Mouse (Mus musculus) Muller cell, postnatal 12 days (primary cell): ENCODE data around the gene Sorl1.

Experiments
- DNase-seq: peaks from one replicate; pipeline ENCODE4 v3.0.0-alpha.2; 2015; ENCODE audit errors: inconsistent ontology term

Sorl1 gene

DNA sequence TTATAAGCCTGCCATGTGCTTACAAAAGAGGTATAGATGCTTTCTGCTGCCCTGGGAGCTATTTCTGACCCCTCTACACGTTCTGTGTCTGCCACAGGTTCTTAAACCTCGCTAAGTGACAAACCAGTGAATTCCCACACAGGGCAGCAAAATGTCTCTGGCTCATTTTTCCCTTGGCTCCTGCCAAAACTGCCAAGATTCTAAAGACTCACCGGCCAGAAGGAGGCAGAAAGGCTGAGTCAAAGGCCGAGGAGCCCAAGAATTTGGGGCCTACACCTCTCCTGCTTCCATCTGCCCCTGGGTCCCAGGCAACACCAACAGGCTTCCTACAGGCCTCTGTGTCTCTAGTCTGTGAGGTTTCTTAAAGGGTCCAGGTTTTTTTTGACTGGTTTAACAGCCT is 198.4 kb downstream of the Sorl1 start:
- peak; percentile 49 for DNase-seq

DNA sequence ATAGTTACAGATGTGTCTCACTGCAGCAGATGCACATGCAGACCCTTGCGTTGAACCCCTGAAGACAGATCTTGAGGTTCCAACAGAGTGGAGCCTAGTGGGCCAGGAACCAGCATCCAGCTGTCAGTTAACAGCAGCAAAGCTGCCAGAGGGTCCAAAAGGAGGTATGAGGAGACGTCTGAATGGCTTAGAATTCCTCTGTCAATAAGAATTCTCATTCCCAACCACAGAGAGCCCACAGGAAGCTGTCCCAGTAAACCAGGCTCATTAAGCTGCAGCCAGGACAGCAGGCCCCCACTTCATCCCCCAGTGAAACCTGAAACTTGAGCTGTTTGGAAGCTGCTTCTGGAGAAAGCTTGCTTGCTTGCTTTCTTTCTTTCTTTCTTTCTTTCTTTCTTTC is 200.0 kb downstream of the Sorl1 start:
- peak; percentile 89 for DNase-seq

DNA sequence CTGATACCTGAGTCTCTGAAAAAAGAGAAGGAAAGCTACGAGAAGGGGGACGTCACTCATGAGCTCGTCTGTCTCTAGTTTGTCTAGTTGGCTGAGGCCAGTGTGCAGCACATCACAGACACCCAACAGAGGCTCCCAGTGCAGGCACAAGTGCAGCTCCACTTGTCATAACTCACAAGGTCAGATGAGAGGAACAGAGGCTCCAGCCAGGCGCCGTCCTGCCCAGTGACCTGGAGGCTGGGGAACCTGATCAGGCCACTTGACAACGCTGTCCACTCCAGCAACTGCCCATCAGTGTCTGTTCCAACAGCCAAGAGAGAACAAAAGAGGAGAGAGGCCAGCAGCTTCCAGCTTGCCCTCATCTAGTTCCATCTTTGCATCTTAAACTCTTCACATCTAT is 201.7 kb downstream of the Sorl1 start:
- DNase-seq, result peak; percentile 48

- peak; percentile 96 for DNase-seq
These were observed 205.3 kb downstream of the Sorl1 start for GRCm38 (mm10) chr9:41918657-41919380.

GRCm38 (mm10) chr9:41918155-41918554 is 205.9 kb downstream of the Sorl1 start:
- no peak for DNase-seq

- DNase-seq, result no peak
These were observed 208.5 kb downstream of the Sorl1 start for GRCm38 (mm10) chr9:41915571-41915970.
